Mouse (Mus musculus) thymus, adult 2 months (tissue): ENCODE measurements around the gene Slc25a21. TPM values are rescaled to one million over a fixed set of nuclear protein-coding genes. Genes with fewer than 3 reads are reported as not detected.

ENCODE experiments used
- DNase-seq: peaks from one replicate; pipeline ENCODE4 v3.0.0; 2021
- H3K27ac ChIP-seq: fragments of 200-500 bp; 2 replicates; pipeline ENCODE4 v1.5.1; 2012; ENCODE audit warnings: low read length, control low read depth; ENCODE audit not compliant: control insufficient read depth, insufficient read depth
- H3K27me3 ChIP-seq: fragments of 200-500 bp; 2 replicates; pipeline ENCODE4 v1.6.1; 2012; ENCODE audit warnings: mild to moderate bottlenecking, low read length, moderate library complexity, mixed read lengths; ENCODE audit not compliant: control insufficient read depth, insufficient read depth
- H3K36me3 ChIP-seq: fragments of 200-500 bp; 2 replicates; pipeline ENCODE4 v1.6.1; 2012; ENCODE audit warnings: mild to moderate bottlenecking, low read length, moderate library complexity; ENCODE audit not compliant: control insufficient read depth, insufficient read depth
- H3K4me1 ChIP-seq: fragments of 200-500 bp; replicated peaks from 2 replicates; pipeline ENCODE4 v1.6.1; 2012; ENCODE audit warnings: low read length; ENCODE audit not compliant: control insufficient read depth, insufficient read depth
- H3K4me3 ChIP-seq: fragments of 200-500 bp; 2 replicates; pipeline ENCODE4 v1.5.1; 2012; ENCODE audit warnings: mild to moderate bottlenecking, low read length, control low read depth, moderate library complexity; ENCODE audit not compliant: control insufficient read depth, insufficient read depth
- CTCF ChIP-seq: fragments of 200-500 bp; IDR thresholded peaks from 2 replicates; pipeline ENCODE4 v1.5.1; 2012; ENCODE audit warnings: mild to moderate bottlenecking, control low read depth, low read length, moderate library complexity, borderline replicate concordance; ENCODE audit not compliant: control insufficient read depth, poor library complexity, insufficient read depth; ENCODE audit errors: extremely low read depth
- POLR2A ChIP-seq: fragments of 200-500 bp; IDR thresholded peaks from 2 replicates; pipeline ENCODE4 v1.6.1; 2012; ENCODE audit warnings: mild to moderate bottlenecking, low read length, control low read depth, moderate library complexity; ENCODE audit not compliant: control insufficient read depth, poor library complexity, insufficient read depth; ENCODE audit errors: extremely low read depth
- WGBS: fragments of 180-500 bp; shearing (Covaris S2); methylation state at CpG from one replicate; pipeline ENCODE4 v1.1.7; 2018; 5-methylcytosine and 5-hydroxymethylcytosine counted together
- polyA plus RNA-seq: library from polyadenylated mRNA; depleted of rRNA; stranded (reverse); fragments of >200 nt; gene quantifications from 2 replicates; pipeline ENCODE4 v1.2.3, GENCODE M21; 2012

Slc25a21 gene
- polyA plus RNA-seq, 1 experiment, result 0.03 TPM

GRCm38 (mm10) chr12:56696174-56697010 is 500.9 kb downstream of the Slc25a21 start:
- WGBS, result 5% methylated on average over 57 of the region's 57 CpGs
- DNase-seq, result no peak
- H3K27me3 ChIP-seq, result peaks cover 15% of the 10 kb centered on the region
- no peak overlapping the region for H3K27ac ChIP-seq
- no peaks in the 10 kb centered on the region for H3K4me1 ChIP-seq
- H3K4me3 ChIP-seq, result peak overlapping the region; percentile 24
- no peaks in the 10 kb centered on the region for H3K36me3 ChIP-seq
- TF ChIP-seq CTCF (no peak), POLR2A (no peak)

GRCm38 (mm10) chr12:56695358-56696173 is 501.7 kb downstream of the Slc25a21 start:
- WGBS, result 4% methylated on average over 41 of the region's 41 CpGs
- H3K36me3 ChIP-seq, result no peaks in the 10 kb centered on the region
- H3K27me3 ChIP-seq, result peaks cover 16% of the 10 kb centered on the region
- H3K27ac ChIP-seq, result no peak overlapping the region
- no peaks in the 10 kb centered on the region for H3K4me1 ChIP-seq
- no peak for DNase-seq
- TF ChIP-seq POLR2A, result no peak
- TF ChIP-seq CTCF, result no peak
- peak overlapping the region; percentile 24; the same call in 1 of the 2 replicates for H3K4me3 ChIP-seq

GRCm38 (mm10) chr12:56694936-56695335 is 502.3 kb downstream of the Slc25a21 start:
- peak overlapping the region; percentile 6; the same call in 1 of the 2 replicates for H3K4me3 ChIP-seq
- 9% methylated on average over 11 of the region's 11 CpGs for WGBS

GRCm38 (mm10) chr12:56694361-56694760 is 502.9 kb downstream of the Slc25a21 start:
- WGBS, result 14% methylated on average over 14 of the region's 14 CpGs
- TF ChIP-seq CTCF (no peak), POLR2A (no peak)
- H3K27me3 ChIP-seq, result peaks cover 14% of the 10 kb centered on the region
- H3K27ac ChIP-seq, result no peak overlapping the region
- no peaks in the 10 kb centered on the region for H3K4me1 ChIP-seq
- no peaks in the 10 kb centered on the region for H3K36me3 ChIP-seq
- DNase-seq, result no peak
- no peak overlapping the region for H3K4me3 ChIP-seq

More at GRCm38 (mm10) chr12:56694936-56695335, 502.3 kb downstream of the Slc25a21 start:
- TF ChIP-seq POLR2A (no peak), CTCF (no peak)
- no peaks in the 10 kb centered on the region for H3K4me1 ChIP-seq
- no peak overlapping the region; the same call in 1 of the 2 replicates for H3K27ac ChIP-seq
- H3K36me3 ChIP-seq, result no peaks in the 10 kb centered on the region
- peaks cover 17% of the 10 kb centered on the region for H3K27me3 ChIP-seq
- DNase-seq, result no peak

GRCm38 (mm10) chr12:56693411-56694098 is 503.7 kb downstream of the Slc25a21 start:
- peaks cover 14% of the 10 kb centered on the region for H3K27me3 ChIP-seq
- DNase-seq, result no peak

GRCm38 (mm10) chr12:56692536-56692935 is 504.7 kb downstream of the Slc25a21 start:
- H3K4me1 ChIP-seq, result no peaks in the 10 kb centered on the region
- no peaks in the 10 kb centered on the region for H3K36me3 ChIP-seq
- H3K4me3 ChIP-seq, result peak overlapping the region; percentile 5; the same call in 1 of the 2 replicates
- 8% methylated on average over 19 of the region's 19 CpGs for WGBS
- peaks cover 14% of the 10 kb centered on the region for H3K27me3 ChIP-seq
- TF ChIP-seq POLR2A (no peak), CTCF (no peak)
- no peak overlapping the region for H3K27ac ChIP-seq
- DNase-seq, result no peak

More at GRCm38 (mm10) chr12:56693411-56694098, 503.7 kb downstream of the Slc25a21 start:
- Histone ChIP-seq H3K4me1 (no peaks in the 10 kb centered on the region), H3K4me3 (no peak overlapping the region), H3K27ac (peak overlapping the region; percentile 40; the same call in 1 of the 2 replicates), H3K36me3 (no peaks in the 10 kb centered on the region)
- TF ChIP-seq CTCF (no peak), POLR2A (no peak)
- WGBS, result 15% methylated on average over 14 of the region's 14 CpGs
